Mouse (Mus musculus) macrophage (primary cell): ENCODE data around the gene Olfr837. TPM values are rescaled to one million over a fixed set of nuclear protein-coding genes. Genes with fewer than 3 reads are reported as not detected.
"Not testable (repeated sequence)": the region's sequence is repeated elsewhere in the genome, so short reads cannot be mapped to it uniquely, and the experiment has no call there.

Source experiments
- H3K27ac ChIP-seq: fragments of 350-480 bp; formaldehyde crosslinking; 2 replicates; pipeline ENCODE4 v1.9.0; 2021
- H3K36me3 ChIP-seq: fragments of 350-480 bp; formaldehyde crosslinking; 2 replicates; pipeline ENCODE4 v1.9.0; 2021; ENCODE audit errors: inconsistent target
- H3K4me3 ChIP-seq: fragments of 350-480 bp; formaldehyde crosslinking; 2 replicates; pipeline ENCODE4 v1.9.0; 2021; ENCODE audit errors: inconsistent target
- H3K79me2 ChIP-seq: fragments of 350-480 bp; formaldehyde crosslinking; 2 replicates; pipeline ENCODE4 v1.9.0; 2021; ENCODE audit errors: inconsistent target
- WGBS: methylation state at CpG from one replicate; pipeline ENCODE4 v1.1.7; 2026; ENCODE audit warnings: inconsistent platforms; ENCODE audit not compliant: missing documents; 5-methylcytosine and 5-hydroxymethylcytosine counted together
- polyA plus RNA-seq: library from polyadenylated mRNA; stranded (reverse); fragments of 250-400 nt; gene quantifications from 3 replicates; pipeline ENCODE4 v1.2.4, GENCODE M21; 2018; ENCODE audit warnings: inconsistent platforms
- total RNA-seq, 78 experiments: library from RNA; depleted of rRNA; stranded (reverse); fragments of 250-400 nt; gene quantifications; 1 replicate in 9 of 78; 2 replicates in 24 of 78; 3 replicates in 43 of 78; 4 replicates in 2 of 78; pipeline ENCODE4 v1.2.4; 2018; ENCODE audit warnings: inconsistent platforms in 56 of 78

Gene Olfr837
- not detected for total RNA-seq (2018; cell fraction: chromatin; rRNA removed)
- not detected for total RNA-seq (2018; cell fraction: cytosol; rRNA removed)
- not detected for total RNA-seq (2018; cell fraction: nucleus; rRNA removed)
- polyA plus RNA-seq = not detected in 3 replicates

DNA sequence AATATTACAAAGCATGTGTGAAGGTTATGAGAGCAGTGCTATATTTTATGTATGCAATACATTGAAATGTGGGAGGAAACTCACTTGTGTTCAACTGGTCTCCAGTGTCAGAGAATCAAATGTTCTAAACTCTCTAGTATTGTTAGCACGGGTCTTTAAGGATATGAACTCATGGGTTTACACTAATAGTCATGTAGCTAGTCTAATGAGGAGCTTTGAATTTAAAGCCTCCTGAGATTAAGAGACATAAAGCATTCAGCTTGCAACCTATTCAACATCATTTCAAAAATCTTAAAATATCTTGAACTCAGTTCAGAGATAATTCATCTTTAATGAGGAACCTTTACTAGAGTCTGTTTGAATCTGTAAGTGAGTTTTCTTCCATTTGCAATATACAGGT lies at the start of gene Olfr837:
Olfr837 (plus strand) TSS at position 301 of the 400 bp plus-strand sequence.
- Histone ChIP-seq H3K36me3 (no peaks in the 10 kb centered on the region), H3K27ac (no peak within 1 kb of the TSS), H3K79me2 (no peaks in the 10 kb centered on the region), H3K4me3 (no peak within 1 kb of the TSS)
- WGBS = 100% methylated on average over 1 of the region's 1 CpGs

DNA sequence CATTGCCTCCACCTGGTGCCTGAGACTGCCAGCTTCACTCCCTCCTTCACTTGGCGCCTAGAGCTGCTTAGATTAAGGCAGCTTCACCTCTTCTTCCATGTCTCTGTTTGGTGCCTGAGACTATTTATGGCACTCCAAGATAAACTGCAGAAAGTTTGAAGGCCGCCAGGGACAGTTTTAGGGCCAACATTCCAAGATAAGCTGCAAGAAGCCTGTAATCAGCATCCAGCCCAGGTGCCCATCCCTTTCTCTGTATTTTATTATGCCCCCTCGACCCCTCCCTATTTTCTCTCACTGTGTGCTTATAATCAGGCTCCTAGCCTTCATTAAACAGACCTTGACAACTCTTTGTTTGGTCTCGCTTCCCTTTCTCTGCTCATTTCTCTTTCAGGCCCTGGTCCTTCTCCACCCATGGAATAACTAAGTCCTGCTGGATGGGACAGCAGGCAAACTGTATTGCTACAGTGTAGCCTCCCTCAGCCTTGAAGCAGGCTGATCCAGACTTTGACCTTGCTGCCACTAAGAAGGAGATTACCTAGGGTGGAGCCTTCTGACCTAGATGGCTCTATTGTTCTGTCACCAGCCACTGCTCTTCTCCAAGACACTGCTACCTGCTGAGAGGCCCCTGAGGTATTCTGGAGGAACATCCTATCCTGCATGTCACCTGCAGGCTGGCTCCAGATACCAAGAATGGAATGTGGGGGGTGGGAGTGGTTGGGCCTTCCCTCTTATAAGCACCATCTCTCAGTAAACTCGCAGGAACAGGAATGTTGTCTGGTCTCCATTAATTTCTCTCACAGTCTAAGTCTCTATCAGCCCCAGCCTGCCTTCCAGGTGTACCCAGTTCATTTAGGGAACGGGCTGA lies 43.0 kb upstream of the Olfr837 start:
- WGBS = 46% methylated on average over 6 of the region's 6 CpGs
- H3K27ac ChIP-seq, H3K36me3 ChIP-seq: not testable (repeated sequence)

DNA sequence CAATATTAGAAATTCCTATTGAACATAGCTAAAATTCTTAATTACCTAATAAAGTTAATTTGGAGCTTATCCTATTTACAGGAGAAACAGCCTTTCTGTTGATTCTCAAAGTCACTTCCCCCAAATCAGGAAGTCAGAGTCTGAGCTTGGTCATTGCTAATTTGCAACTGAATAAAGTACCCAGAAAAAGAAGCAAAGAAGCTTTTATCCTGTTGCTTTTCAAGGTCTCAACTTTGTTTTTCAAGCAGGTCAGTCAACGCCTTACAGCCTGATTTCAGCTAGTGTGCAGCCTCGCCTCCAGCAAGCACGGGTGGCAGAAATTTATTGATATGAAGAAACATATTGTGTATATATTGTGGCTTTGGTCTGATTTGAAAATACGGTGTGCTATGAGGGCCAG lies 38.8 kb upstream of the Olfr837 start:
- WGBS = 87% methylated on average over 4 of the region's 4 CpGs
- Histone ChIP-seq H3K79me2 (no peaks in the 10 kb centered on the region), H3K4me3 (no peak overlapping the region), H3K27ac (no peak overlapping the region), H3K36me3 (no peaks in the 10 kb centered on the region)

More for the DNA sequence above, 43.0 kb upstream of the Olfr837 start:
- H3K79me2 ChIP-seq, H3K4me3 ChIP-seq: not testable (repeated sequence)

DNA sequence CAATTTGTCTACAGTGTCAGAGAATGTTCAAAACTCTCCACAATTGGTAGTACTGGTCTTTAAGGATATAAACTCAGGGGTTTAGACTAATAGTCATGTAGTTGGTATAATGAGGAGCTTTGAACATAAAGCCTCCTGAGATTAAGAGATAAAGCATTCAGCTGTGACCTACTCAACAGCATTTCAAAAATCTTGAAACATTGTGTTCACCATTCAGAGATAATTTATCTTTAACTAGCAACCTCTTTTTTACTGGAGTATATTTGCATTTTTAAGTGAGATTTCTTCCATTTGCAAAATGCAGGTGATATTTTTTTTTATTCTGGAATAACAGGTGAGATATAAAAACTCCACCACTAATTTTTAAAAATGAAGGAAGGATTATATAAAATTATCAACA lies 16.0 kb upstream of the Olfr837 start, which contains the start of gene Olfr836:
Olfr836 (plus strand) TSS at position 301 of the 400 bp plus-strand sequence.
- no peaks in the 10 kb centered on the region for H3K36me3 ChIP-seq
- no peak within 1 kb of the TSS for H3K4me3 ChIP-seq
- H3K27ac ChIP-seq = no peak within 1 kb of the TSS
- H3K79me2 ChIP-seq = no peaks in the 10 kb centered on the region

DNA sequence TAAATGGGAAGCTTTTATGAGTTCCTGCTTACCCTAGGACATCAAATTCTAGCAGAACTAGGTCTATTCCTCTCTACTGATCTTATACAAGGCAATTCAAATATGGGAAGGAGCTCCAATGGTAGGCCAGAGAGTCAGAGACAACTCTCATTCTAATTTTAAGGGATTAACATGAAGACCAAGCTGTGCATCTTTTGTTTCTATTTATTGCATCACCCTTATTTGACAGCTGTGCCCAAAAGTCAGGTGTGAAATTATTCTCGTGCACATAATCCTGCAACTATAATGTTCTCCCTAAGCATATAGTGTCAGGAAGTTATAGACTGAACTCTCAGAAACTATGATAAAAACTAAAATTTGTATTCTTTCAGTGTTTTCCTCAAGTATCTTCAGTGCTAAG lies 41.1 kb downstream of the Olfr837 start, which contains the start of gene Olfr839-ps1:
Olfr839-ps1 (minus strand) TSS at position 101 of the 400 bp plus-strand sequence.
- Histone ChIP-seq H3K79me2 (no peaks in the 10 kb centered on the region), H3K4me3 (no peak within 1 kb of the TSS), H3K36me3 (no peaks in the 10 kb centered on the region), H3K27ac (no peak within 1 kb of the TSS)
- 89% methylated on average over 1 of the region's 1 CpGs for WGBS

Other genes starting within 250 kb of the Olfr837 start
- not detected in 3 replicates for gene Olfr832, start 199.2 kb upstream of the Olfr837 start, polyA plus RNA-seq
- not detected in 3 replicates for gene Olfr834, start 148.3 kb upstream of the Olfr837 start, polyA plus RNA-seq
- not detected in 3 replicates for gene Olfr835, start 103.6 kb upstream of the Olfr837 start, polyA plus RNA-seq
- gene Olfr836, start 15.9 kb upstream of the Olfr837 start, polyA plus RNA-seq = not detected in 3 replicates
- gene Olfr839-ps1, start 41.0 kb downstream of the Olfr837 start, polyA plus RNA-seq = not detected in 3 replicates
- gene Olfr843, start 115.7 kb downstream of the Olfr837 start, polyA plus RNA-seq = not detected in 3 replicates
- gene Olfr844, start 180.0 kb downstream of the Olfr837 start, polyA plus RNA-seq = not detected in 3 replicates
- not detected in 3 replicates for gene Olfr845, start 200.1 kb downstream of the Olfr837 start, polyA plus RNA-seq
- gene Olfr846, start 227.7 kb downstream of the Olfr837 start, polyA plus RNA-seq = not detected in 3 replicates
- not detected in 3 replicates for gene Olfr847, start 242.4 kb downstream of the Olfr837 start, polyA plus RNA-seq